Mouse (Mus musculus) CH12.LX (cell line): ENCODE measurements around the gene Abhd2. TPM values are rescaled to one million over a fixed set of nuclear protein-coding genes. Genes with fewer than 3 reads are reported as not detected.

ENCODE experiments used
- DNase-seq: peaks from one replicate; pipeline ENCODE4 v3.0.0-alpha.2; 2013; ENCODE audit errors: extremely low read depth
- H3K27ac ChIP-seq: 2 replicates; pipeline ENCODE4 v1.5.1; 2012; ENCODE audit warnings: low read depth, mild to moderate bottlenecking, control low read depth, moderate library complexity; ENCODE audit not compliant: insufficient read depth
- H3K27me3 ChIP-seq: replicated peaks from 2 replicates; pipeline ENCODE3; 2012; ENCODE audit warnings: inconsistent platforms
- H3K36me3 ChIP-seq, 2 experiments: replicated peaks in 1 of 2; 2 replicates each; pipeline versions ENCODE3 to v1.6.1; 2012; ENCODE audit warnings: inconsistent platforms in 1 of 2, low read length in 1 of 2, mild to moderate bottlenecking in 1 of 2, mixed read lengths in 1 of 2, moderate library complexity in 1 of 2; ENCODE audit not compliant: control insufficient read depth in 1 of 2, insufficient read depth in 1 of 2
- H3K4me1 ChIP-seq, 2 experiments: 2 replicates each; pipeline ENCODE4 v1.6.1; 2012; ENCODE audit warnings: inconsistent platforms in 1 of 2, moderate library complexity in 1 of 2; ENCODE audit not compliant: insufficient read depth in 2 of 2, control insufficient read depth in 1 of 2
- H3K4me2 ChIP-seq: 2 replicates; pipeline ENCODE4 v1.6.1; 2012; ENCODE audit warnings: low read depth, mild to moderate bottlenecking, control low read depth; ENCODE audit not compliant: poor library complexity, insufficient read depth, severe bottlenecking
- H3K4me3 ChIP-seq, 3 experiments: fragments of 150-350 bp in 1 of 3; sonication (generic) in 1 of 3; replicated peaks in 1 of 3; 2 replicates each; pipeline versions ENCODE3 to v1.5.1; 2011 to 2012; ENCODE audit warnings: low read depth in 2 of 3, low read length in 2 of 3, mild to moderate bottlenecking in 2 of 3, moderate library complexity in 2 of 3, control low read depth in 1 of 3, improper control_type of control experiment in 1 of 3, inconsistent platforms in 1 of 3, mixed read lengths in 1 of 3; ENCODE audit not compliant: poor library complexity in 1 of 3
- H3K79me2 ChIP-seq: replicated peaks from 2 replicates; pipeline ENCODE4 v1.6.1; 2012; ENCODE audit warnings: mild to moderate bottlenecking, moderate library complexity; ENCODE audit not compliant: control insufficient read depth, poor library complexity, insufficient read depth, severe bottlenecking; ENCODE audit errors: extremely low read depth
- H3K9ac ChIP-seq: 2 replicates; pipeline ENCODE4 v1.6.1; 2012; ENCODE audit warnings: low read depth, mild to moderate bottlenecking, control low read depth, moderate library complexity; ENCODE audit not compliant: insufficient read depth
- H3K9me3 ChIP-seq: replicated peaks from 2 replicates; pipeline ENCODE3; 2012; ENCODE audit warnings: low read length, inconsistent platforms, mixed read lengths
- E2F4 ChIP-seq: IDR thresholded peaks from 2 replicates; pipeline ENCODE4 v1.6.1; 2011; ENCODE audit warnings: low read depth, low read length, improper control_type of control experiment; ENCODE audit not compliant: insufficient replicate concordance
- ETS1 ChIP-seq: conservative IDR thresholded peaks from 2 replicates; pipeline ENCODE4 v1.6.1; 2012; ENCODE audit warnings: low read depth, mild to moderate bottlenecking, inconsistent platforms, low read length, improper control_type of control experiment, moderate library complexity
- GABPA ChIP-seq: IDR thresholded peaks from 2 replicates; pipeline ENCODE4 v1.6.1; 2012; ENCODE audit warnings: low read depth, low read length, improper control_type of control experiment, inconsistent platforms; ENCODE audit not compliant: insufficient replicate concordance
- HCFC1 ChIP-seq: IDR thresholded peaks from 2 replicates; pipeline ENCODE4 v1.6.1; 2012; ENCODE audit warnings: low read depth, mild to moderate bottlenecking, inconsistent platforms, low read length, improper control_type of control experiment
- IRF4 ChIP-seq: IDR thresholded peaks from 2 replicates; pipeline ENCODE4 v1.6.1; 2014; ENCODE audit warnings: low read depth, mild to moderate bottlenecking, inconsistent platforms, low read length, improper control_type of control experiment
- JUND ChIP-seq: conservative IDR thresholded peaks from 2 replicates; pipeline ENCODE4 v1.6.1; 2011; ENCODE audit warnings: low read depth, low read length, improper control_type of control experiment
- KAT2A ChIP-seq: IDR thresholded peaks from 2 replicates; pipeline ENCODE4 v1.6.1; 2012; ENCODE audit warnings: low read length, improper control_type of control experiment, inconsistent platforms; ENCODE audit not compliant: insufficient replicate concordance
- MAFK ChIP-seq: IDR thresholded peaks from 2 replicates; pipeline ENCODE4 v1.6.1; 2011; ENCODE audit warnings: low read length, improper control_type of control experiment; ENCODE audit not compliant: insufficient replicate concordance
- MEF2A ChIP-seq: IDR thresholded peaks from 2 replicates; pipeline ENCODE4 v1.6.1; 2014; ENCODE audit warnings: low read depth, mild to moderate bottlenecking, inconsistent platforms, low read length, improper control_type of control experiment, borderline replicate concordance
- MXI1 ChIP-seq: IDR thresholded peaks from 2 replicates; pipeline ENCODE4 v1.6.1; 2011; ENCODE audit warnings: mild to moderate bottlenecking, low read depth, low read length, improper control_type of control experiment
- MYC ChIP-seq: IDR thresholded peaks from 2 replicates; pipeline ENCODE4 v1.6.1; 2011; ENCODE audit warnings: low read depth, mild to moderate bottlenecking, improper control_type of control experiment, low read length
- NELFE ChIP-seq: IDR thresholded peaks from 2 replicates; pipeline ENCODE4 v1.6.1; 2011; ENCODE audit warnings: low read depth, low read length, improper control_type of control experiment
- NRF1 ChIP-seq: IDR thresholded peaks from 2 replicates; pipeline ENCODE4 v1.6.1; 2014; ENCODE audit warnings: low read depth, mild to moderate bottlenecking, inconsistent platforms, low read length, improper control_type of control experiment, moderate library complexity
- PAX5 ChIP-seq: IDR thresholded peaks from 2 replicates; pipeline ENCODE4 v1.6.1; 2012; ENCODE audit warnings: low read length, inconsistent platforms, mixed read lengths
- POLR2A ChIP-seq: IDR thresholded peaks from 2 replicates; pipeline ENCODE4 v1.6.1; 2011; ENCODE audit warnings: low read depth, mild to moderate bottlenecking, improper control_type of control experiment, low read length
- POLR2AphosphoS2 ChIP-seq: IDR thresholded peaks from 2 replicates; pipeline ENCODE4 v1.6.1; 2011; ENCODE audit warnings: low read depth, low read length, improper control_type of control experiment
- RAD21 ChIP-seq: IDR thresholded peaks from 2 replicates; pipeline ENCODE4 v1.6.1; 2011; ENCODE audit warnings: low read depth, mild to moderate bottlenecking, low read length, improper control_type of control experiment, moderate library complexity
- RCOR1 ChIP-seq: conservative IDR thresholded peaks from 2 replicates; pipeline ENCODE4 v1.6.1; 2012; ENCODE audit warnings: low read depth, mild to moderate bottlenecking, inconsistent platforms, low read length, improper control_type of control experiment
- SIN3A ChIP-seq: IDR thresholded peaks from 2 replicates; pipeline ENCODE4 v1.6.1; 2012; ENCODE audit warnings: low read length, improper control_type of control experiment, inconsistent platforms
- SMC3 ChIP-seq: IDR thresholded peaks from 2 replicates; pipeline ENCODE4 v1.6.1; 2011; ENCODE audit warnings: low read depth, low read length, improper control_type of control experiment
- TBP ChIP-seq: conservative IDR thresholded peaks from 2 replicates; pipeline ENCODE4 v1.6.1; 2011; ENCODE audit warnings: low read depth, low read length, improper control_type of control experiment
- UBTF ChIP-seq: IDR thresholded peaks from 2 replicates; pipeline ENCODE4 v1.6.1; 2012; ENCODE audit warnings: low read depth, mild to moderate bottlenecking, inconsistent platforms, low read length, improper control_type of control experiment, moderate library complexity
- USF1 ChIP-seq: IDR thresholded peaks from 2 replicates; pipeline ENCODE4 v1.6.1; 2014; ENCODE audit warnings: low read depth, mild to moderate bottlenecking, inconsistent platforms, low read length, improper control_type of control experiment
- USF2 ChIP-seq: conservative IDR thresholded peaks from 2 replicates; pipeline ENCODE4 v1.6.1; 2011; ENCODE audit warnings: low read depth, low read length, improper control_type of control experiment
- ZC3H11A ChIP-seq: IDR thresholded peaks from 2 replicates; pipeline ENCODE4 v1.6.1; 2012; ENCODE audit warnings: low read depth, mild to moderate bottlenecking, inconsistent platforms, low read length, improper control_type of control experiment
- ZNF384 ChIP-seq: IDR thresholded peaks from 2 replicates; pipeline ENCODE4 v1.6.1; 2012; ENCODE audit warnings: low read depth, low read length, improper control_type of control experiment, inconsistent platforms
- dilution Hi-C: fragments of 300-500 bp; cut with MboI; formaldehyde crosslinking; loops from 2 replicates; pipeline ENCODE4 v1.14.3; 2020; ENCODE audit warnings: low sequenced_read_pairs; ENCODE audit not compliant: extremely low pct_unique_long_range_greater_than_20kb, extremely low pct_ligation_motif_present
- in situ Hi-C: fragments of 300-500 bp; cut with MboI; formaldehyde crosslinking; loops from 3 replicates; pipeline ENCODE4 v1.14.3; 2019; ENCODE audit warnings: low sequenced_read_pairs, low pct_ligation_motif_present, low pct_unique_long_range_greater_than_20kb, mixed read lengths
- polyA plus RNA-seq: library from polyadenylated mRNA; unstranded; fragments of >175 nt; gene quantifications from 2 replicates; pipeline ENCODE4 v1.2.1, GENCODE M21; 2012; ENCODE audit warnings: low read depth; ENCODE audit not compliant: insufficient read length
- total RNA-seq, 2 experiments: library from RNA; depleted of rRNA; stranded (reverse); fragments of 300-350 nt in 1 of 2; fragments of >200 nt in 1 of 2; gene quantifications; 2 replicates each; pipeline ENCODE4 v1.2.3; 2012 to 2014

The Abhd2 gene
- total and polyA plus RNA-seq, 3 experiments = 6.0 to 15.4 (median 9.9) TPM

DNA sequence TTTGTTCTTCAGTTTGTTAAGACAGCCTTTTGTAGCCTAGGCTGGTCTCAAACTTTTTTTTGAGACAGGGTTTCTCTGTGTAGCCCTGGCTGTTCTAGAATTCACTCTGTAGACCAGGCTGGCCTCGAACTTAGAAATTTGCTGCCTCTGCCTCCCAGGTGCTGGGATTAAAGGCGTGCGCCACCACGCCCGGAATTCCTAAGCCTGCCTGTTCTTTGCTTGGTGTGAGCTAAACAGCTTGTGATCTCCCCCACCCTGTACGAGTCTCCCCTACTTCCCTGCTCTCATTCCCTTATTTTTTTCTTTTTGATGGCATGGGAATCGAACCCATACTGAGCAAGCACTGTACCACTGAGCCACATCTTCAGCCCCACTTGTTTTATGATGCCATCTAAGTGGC is 122.2 kb downstream of the Abhd2 start:
- no peak for TF ChIP-seq KAT2A
- TF ChIP-seq RCOR1 = no peak
- no peak for TF ChIP-seq POLR2AphosphoS2
- TF ChIP-seq ETS1 = no peak
- no peak for TF ChIP-seq NELFE
- no peak for TF ChIP-seq POLR2A
- TF ChIP-seq JUND = no peak
- TF ChIP-seq UBTF = no peak
- no peak for TF ChIP-seq SIN3A
- no peak for TF ChIP-seq SMC3
- TF ChIP-seq MAFK = no peak
- no peak for TF ChIP-seq TBP
- no peak for TF ChIP-seq IRF4
- TF ChIP-seq E2F4 = no peak
- no peak for TF ChIP-seq RAD21
- TF ChIP-seq ZC3H11A = no peak
- TF ChIP-seq NRF1 = no peak
- no peak for TF ChIP-seq MYC
- no peak for TF ChIP-seq USF1
- no peak for TF ChIP-seq PAX5
- Histone ChIP-seq H3K9ac (no peak overlapping the region), H3K4me3 (no peak overlapping the region), H3K79me2 (no peaks in the 10 kb centered on the region), H3K27me3 (no peaks in the 10 kb centered on the region), H3K27ac (no peak overlapping the region), H3K4me2 (no peak overlapping the region), H3K36me3 (peaks cover 7 to 49% of the 10 kb centered on the region in 2 experiments), H3K4me1 (peaks cover 4 to 23% of the 10 kb centered on the region in 2 experiments), H3K9me3 (no peaks in the 10 kb centered on the region)
- in situ Hi-C loops (no loop called here), dilution Hi-C loops (no loop called here)
- DNase-seq = no peak

DNA sequence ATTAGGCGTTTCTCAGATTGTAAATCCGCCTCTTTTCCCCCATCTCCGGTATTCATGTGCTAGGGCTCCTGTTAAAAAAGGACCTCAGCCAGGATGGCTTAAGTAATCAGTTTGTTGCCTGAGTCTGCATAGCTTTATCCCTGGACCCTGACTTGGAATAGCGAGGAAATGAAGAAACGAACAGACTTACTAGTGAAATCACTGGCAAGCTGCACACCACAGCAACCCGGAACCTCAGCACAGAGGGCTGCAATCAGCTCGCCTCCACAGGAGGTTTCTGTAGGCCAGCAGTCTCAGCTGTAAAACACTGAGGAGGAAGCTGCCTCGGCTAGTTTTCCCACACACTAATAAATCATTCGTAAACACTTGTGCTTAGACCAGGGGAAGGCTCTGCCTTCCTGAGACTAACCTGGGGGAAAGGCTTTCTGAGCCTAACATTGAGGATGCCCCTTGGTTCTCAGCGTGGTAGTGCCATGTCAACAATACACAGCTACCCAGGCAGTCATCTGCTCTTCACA is 124.5 kb downstream of the Abhd2 start:
- no peaks in the 10 kb centered on the region for H3K9me3 ChIP-seq
- no peaks in the 10 kb centered on the region for H3K27me3 ChIP-seq
- no peak for TF ChIP-seq HCFC1
- no peak for TF ChIP-seq MEF2A
- no peak for TF ChIP-seq MYC
- no peak for TF ChIP-seq MXI1
- TF ChIP-seq ZNF384 = no peak
- TF ChIP-seq USF2 = no peak
- no peak for TF ChIP-seq GABPA
- no peak for TF ChIP-seq ETS1
- peaks cover 4 to 17% of the 10 kb centered on the region in 2 experiments for H3K4me1 ChIP-seq
- H3K27ac ChIP-seq = no peak overlapping the region
- H3K4me3 ChIP-seq = no peak overlapping the region
- no peaks in the 10 kb centered on the region for H3K79me2 ChIP-seq
- DNase-seq = no peak
- no peak overlapping the region for H3K4me2 ChIP-seq
- no peak overlapping the region for H3K9ac ChIP-seq
- dilution Hi-C loops = no loop called here
- H3K36me3 ChIP-seq = peaks cover 7 to 71% of the 10 kb centered on the region in 2 experiments
- in situ Hi-C loops = no loop called here
